Mouse (Mus musculus): ENCODE measurements at regions not wholly inside any gene's neighbourhood (a gene's known extent, or its start where the extent isn't known, plus 50 kb on each side); places are given as distances from the start of the nearest gene placed in this dataset.

DNA sequence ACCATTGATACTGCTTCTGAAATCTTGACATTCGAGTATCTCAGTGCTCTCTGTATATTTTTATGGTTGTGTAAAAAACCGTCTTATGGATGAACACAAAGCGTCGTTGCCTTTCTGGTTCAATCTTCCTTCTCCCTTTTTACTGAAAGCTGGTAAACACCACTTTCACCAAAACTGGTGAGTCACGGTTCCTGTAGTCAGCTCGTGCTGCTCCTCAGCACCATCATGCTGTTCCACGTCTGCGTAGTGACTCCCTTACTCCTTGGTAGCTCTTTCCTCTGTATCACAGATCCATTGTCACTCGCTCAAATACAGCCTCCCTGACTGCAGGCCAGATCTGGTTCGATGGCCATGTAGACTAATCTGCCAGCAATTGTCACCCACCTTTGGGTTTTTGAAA lies 346.2 kb upstream of the Zmiz1 start:
- no peak for ATAC-seq (ENCODE audit: poor library complexity, severe bottlenecking)

DNA sequence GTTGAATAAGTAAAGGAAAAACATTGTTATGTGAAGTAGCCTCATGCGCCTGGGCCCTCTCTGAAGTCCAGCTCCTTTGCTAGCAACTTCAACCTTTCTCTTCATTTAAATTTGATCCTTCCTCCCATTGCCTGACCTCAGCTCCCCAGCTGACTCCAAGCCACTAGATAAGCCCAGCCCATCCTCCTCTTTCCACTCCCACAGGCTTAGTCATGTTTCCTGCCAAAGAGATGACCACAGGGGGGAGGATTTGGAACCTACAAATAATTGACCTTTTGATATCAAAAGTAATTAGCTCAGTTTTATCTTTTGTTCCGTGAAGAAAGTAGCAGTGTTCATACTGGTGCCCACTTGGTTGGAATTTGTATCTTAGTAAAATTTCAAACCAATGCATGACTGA lies 345.7 kb upstream of the Zmiz1 start:
- no peak for ATAC-seq (ENCODE audit: poor library complexity, severe bottlenecking)

DNA sequence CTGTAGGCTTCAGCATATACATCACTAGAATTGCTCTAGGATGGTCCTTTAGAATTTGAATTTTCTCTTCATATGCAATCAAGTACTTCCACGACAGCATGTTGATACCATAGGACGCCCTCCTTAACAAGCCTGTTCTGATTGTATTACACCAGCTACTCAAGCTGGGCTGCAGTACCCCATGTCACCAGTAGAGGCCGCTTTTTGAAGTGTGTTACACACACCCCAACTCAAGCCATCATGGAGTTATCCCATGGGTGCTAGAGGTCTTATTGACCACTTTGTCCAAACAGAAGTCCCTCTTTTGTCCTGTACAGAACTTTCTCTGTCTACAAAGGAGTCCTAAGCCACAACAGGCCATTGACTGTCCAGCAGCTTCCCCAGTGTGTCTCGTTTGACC lies 342.6 kb upstream of the Zmiz1 start:
- ATAC-seq (ENCODE audit: poor library complexity, severe bottlenecking): peak; percentile 57

GRCm38 (mm10) chr14:25119999-25120398 lies 339.0 kb upstream of the Zmiz1 start:
- no peak for ATAC-seq (ENCODE audit: poor library complexity, severe bottlenecking)

GRCm38 (mm10) chr14:25120506-25120905 lies 338.5 kb upstream of the Zmiz1 start:
- no peak for ATAC-seq (ENCODE audit: poor library complexity, severe bottlenecking)

- no peak for ATAC-seq (ENCODE audit: poor library complexity, severe bottlenecking)
Observed at GRCm38 (mm10) chr14:25122971-25123535, 335.9 kb upstream of the Zmiz1 start.

GRCm38 (mm10) chr14:25123541-25124337 lies 335.2 kb upstream of the Zmiz1 start:
- no peak for ATAC-seq (ENCODE audit: poor library complexity, severe bottlenecking)

DNA sequence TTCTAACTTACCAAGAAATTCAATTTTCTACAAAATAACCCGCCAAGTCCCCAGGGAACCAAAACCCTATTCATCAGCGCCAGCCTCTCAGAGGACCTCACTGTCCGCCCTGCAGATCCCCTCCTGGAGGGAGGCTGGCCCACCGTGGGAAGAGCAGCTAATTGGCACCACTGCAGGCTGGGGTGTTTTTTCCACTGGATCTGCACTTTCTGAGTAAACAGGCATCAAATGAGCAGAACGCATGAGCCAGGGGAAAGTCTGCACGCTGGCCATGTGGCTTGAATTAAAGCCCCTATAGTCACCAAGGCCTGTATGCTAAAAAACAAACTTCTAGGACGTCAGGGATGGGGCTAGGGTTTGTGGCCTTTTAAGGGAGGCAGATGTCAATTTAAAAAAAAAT lies 332.4 kb upstream of the Zmiz1 start:
- ATAC-seq (ENCODE audit: poor library complexity, severe bottlenecking): no peak

DNA sequence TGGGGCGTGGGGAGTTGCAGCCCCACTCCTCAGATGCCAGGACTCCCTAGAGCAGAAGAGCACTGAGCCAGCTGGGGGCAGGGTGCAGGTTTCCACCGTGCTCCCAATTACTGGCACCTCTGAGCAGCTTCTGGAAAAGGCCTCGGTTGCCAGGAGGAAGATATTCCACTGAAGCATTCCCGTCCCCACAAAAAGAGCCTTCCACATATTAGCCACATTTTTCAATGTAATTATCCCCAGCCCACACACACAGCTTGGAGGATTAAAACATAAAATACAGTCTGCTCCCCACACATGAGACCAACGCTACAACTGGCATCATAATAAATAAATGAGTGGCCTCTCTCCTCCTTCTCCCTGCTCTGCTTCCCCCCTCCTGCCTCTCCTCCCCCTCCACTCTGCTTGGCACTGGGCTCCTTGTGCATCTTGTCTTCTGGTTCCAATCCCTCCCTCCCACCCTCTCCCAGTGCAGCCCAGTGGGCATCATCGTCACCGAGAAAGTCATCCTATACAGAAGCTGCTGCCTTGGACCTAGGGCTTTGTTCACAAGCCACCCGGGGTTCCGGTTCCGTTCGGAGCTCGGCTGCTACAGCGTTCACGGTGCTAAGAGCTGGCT lies 331.3 kb upstream of the Zmiz1 start:
- ATAC-seq (ENCODE audit: poor library complexity, severe bottlenecking): no peak

- no peak for ATAC-seq (ENCODE audit: poor library complexity, severe bottlenecking)
Observed at GRCm38 (mm10) chr14:25128160-25128547, 330.8 kb upstream of the Zmiz1 start.

DNA sequence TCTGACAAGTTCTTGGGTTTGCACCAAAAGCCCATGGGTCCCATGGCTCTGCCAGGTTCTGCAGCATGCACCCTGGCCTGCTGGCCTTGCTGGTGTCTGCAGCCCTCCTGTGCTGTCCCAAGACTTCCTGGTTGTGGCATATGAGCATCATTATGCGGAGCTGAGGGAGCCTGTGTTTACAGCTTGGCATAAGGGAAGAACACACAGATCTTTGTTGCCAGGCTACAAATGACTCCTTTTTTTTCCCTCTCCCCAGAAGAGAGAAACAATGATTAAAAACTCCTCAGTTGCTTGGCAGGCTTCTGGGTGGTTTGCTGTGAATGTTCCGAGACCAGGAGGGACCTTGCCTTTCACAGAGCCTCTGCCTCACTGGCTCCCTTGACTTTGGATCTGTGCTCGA lies 323.6 kb upstream of the Zmiz1 start:
- ATAC-seq (ENCODE audit: poor library complexity, severe bottlenecking): no peak

- no peak for ATAC-seq (ENCODE audit: poor library complexity, severe bottlenecking)
Observed at GRCm38 (mm10) chr14:25137312-25137711, 321.7 kb upstream of the Zmiz1 start.

DNA sequence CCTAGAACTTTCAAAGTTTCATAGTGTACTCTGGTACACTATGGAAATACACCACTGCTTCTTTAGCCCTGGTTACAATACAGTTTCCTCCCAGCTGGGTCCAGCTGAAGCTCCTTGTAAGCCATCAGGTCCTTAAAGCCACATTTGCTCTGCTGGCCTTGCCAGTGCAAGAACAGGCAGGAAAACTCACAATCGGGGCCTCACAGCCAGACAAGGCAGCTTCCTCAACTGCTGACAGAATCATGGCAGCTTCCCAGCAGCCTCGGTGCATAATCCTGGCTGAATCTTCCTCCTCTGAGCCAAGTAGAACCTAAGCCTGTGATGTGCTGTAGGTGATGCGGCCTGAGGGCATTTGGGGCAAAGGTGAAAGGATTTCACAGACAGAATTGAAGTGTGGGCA lies 320.5 kb upstream of the Zmiz1 start:
- ATAC-seq (ENCODE audit: poor library complexity, severe bottlenecking): no peak

DNA sequence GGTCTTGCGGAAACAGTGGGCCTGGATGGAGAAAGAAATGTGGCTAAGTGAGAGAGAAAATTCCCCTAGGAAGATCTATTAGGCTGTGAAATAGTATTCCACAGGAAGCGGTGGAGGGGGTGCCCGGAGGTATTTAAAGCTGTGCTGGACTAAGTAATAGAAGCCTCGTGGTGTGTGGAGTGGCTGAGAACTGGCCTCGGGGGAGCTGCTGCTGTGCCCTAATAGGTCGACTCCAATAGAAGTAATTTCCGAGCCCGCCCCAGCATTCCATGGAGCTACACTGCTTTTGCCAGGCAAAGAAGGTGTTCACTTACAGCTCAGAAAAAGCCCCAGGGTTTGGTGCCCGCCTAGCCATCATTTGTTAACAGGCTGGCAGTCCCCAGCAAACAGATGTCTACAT lies 317.1 kb upstream of the Zmiz1 start:
- ATAC-seq (ENCODE audit: poor library complexity, severe bottlenecking): no peak

- no peak for ATAC-seq (ENCODE audit: poor library complexity, severe bottlenecking)
Observed at GRCm38 (mm10) chr14:25143051-25143450, 315.9 kb upstream of the Zmiz1 start.

- no peak for ATAC-seq (ENCODE audit: poor library complexity, severe bottlenecking)
Observed at GRCm38 (mm10) chr14:25147731-25148130, 311.3 kb upstream of the Zmiz1 start.

DNA sequence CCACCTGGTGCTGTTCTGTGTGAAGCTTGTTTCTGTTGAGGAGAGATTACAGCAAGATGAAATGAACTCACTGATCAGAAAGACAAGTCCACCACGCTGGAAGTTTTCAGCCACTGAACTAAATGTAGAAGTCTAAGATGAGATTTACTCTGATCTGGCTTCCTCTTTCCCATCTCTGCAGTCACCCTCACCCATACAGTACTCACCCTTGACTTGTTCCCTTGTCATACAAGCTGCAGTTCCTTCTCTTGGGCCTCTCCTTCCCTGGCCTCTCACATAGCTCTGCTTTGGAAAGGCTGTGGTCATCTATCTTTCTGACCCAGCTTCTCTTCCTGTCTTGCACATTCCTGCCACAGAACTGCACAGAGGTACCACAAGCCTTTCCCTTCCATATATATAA lies 308.0 kb upstream of the Zmiz1 start:
- ATAC-seq (ENCODE audit: poor library complexity, severe bottlenecking): no peak

DNA sequence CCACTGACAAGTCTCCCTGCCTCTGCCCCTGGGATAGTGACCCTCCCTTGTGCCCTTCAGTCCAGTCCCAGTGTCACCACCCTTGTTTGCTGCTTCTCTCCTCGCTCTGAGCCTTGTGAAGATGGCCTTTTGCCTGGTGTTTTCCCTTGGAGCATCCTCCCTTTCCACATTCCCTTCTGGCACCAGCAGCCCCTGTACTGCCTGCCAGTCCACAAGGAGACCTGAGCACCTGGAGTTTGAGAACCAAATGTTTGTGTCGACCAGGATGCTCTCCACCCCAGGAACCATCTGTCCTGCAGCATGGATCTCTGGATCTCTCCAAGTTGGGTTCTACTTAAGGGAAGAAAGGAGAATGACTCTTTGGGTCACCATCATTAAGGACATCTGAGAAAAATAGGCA lies 307.5 kb upstream of the Zmiz1 start:
- ATAC-seq (ENCODE audit: poor library complexity, severe bottlenecking): no peak

DNA sequence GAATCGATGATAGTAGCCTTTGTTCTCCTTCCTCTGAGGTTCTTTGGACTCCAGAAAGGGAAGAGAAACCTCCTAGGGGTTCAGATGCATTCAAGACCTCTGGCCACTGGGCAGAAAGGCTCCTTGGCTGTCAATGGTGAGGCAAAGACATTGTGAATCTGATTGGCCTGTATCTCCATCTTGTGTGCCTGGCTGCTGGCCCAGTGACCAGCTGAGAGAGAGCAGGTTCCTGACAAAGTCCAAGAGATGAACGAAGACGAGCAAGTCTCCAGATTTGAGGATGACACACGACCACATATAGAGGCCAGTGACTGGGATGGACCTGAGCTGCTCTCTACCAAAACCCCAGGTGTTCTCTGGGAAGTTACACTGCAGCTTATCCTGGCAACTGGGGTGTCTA lies 305.4 kb upstream of the Zmiz1 start:
- no peak for ATAC-seq (ENCODE audit: poor library complexity, severe bottlenecking)

- ATAC-seq (ENCODE audit: poor library complexity, severe bottlenecking): no peak
Observed at GRCm38 (mm10) chr14:25154180-25154579, 304.8 kb upstream of the Zmiz1 start.

- ATAC-seq (ENCODE audit: poor library complexity, severe bottlenecking): no peak
Observed at GRCm38 (mm10) chr14:25155008-25155783, 303.8 kb upstream of the Zmiz1 start.

- no peak for ATAC-seq (ENCODE audit: poor library complexity, severe bottlenecking)
Observed at GRCm38 (mm10) chr14:25156171-25156570, 302.8 kb upstream of the Zmiz1 start.
